Mouse (Mus musculus) skeletal muscle tissue, postnatal 0 days (tissue): ENCODE measurements around the gene Thrsp. TPM values are rescaled to one million over a fixed set of nuclear protein-coding genes. Genes with fewer than 3 reads are reported as not detected.

ENCODE experiments used
- polyA plus RNA-seq: library from polyadenylated mRNA; unstranded; fragments of >200 nt; fragmentation: Nextera tagmentation; extraction: Ambion mirVana; gene quantifications from 2 replicates; pipeline ENCODE4 v1.2.1, GENCODE M21; 2015

Gene Thrsp
- polyA plus RNA-seq: 53.1 and 60.1 TPM in 2 replicates

DNA sequence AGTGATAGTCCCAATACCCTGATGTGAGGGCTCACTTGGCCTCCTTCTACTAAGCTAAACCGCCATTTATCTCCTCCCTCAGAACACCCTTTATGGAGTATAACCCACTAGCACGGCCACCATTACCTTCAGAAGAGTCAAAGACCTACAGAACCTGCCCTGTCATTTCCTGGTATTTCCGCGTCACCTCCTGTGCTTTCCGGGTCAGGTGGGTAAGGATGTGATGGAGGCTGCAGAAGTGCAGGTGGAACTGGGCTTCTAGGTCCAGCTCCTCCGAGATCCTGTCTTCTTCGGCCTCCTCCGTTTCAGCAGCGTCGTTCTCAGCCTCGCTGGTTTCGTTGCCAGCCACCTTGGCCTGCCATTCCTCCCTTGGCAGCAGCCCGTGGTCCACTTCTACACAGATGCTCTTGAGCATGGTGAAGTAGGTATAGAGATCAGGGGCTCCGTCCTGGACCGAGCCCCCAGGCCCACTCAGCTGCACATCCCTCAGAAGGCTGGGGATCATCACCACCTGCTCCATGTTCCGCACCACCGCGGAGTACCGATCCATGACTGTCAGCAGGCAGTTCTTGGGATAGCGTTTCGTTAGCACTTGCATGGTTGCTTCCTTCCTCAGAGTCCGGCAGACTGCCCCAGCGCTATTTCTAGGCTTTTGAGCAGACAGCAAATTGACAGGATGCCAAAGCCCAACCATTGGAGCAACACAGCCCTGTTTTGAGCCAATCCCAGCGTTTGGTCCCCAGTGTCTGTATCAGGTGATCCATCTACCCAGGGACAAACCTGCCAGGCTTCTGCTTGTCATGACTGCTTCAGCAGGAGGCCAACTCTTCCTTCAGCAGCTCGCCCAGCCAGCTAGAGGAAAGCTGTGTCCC, at the start of gene Thrsp:
Thrsp (minus strand) TSS at position 825 of the 872 bp plus-strand sequence.

DNA sequence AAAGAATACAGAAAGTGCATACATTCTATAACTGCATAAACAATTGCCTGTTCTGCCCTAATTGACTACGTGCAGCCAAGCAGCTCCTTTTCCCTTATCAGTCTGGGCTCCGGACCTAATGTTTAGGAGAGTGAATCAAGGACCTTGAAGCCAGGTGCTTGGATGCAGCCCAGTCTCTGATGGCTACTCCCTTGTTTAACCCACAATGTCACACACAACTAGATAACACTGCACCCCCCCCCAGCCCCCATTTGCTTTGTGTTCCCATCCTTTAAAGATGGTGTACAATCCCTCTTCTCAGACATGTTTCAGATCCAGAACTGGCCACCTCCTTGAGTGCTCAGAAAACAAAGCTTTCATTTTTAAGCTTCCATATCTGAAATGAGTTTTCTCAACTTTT, 33.5 kb upstream of the Thrsp start, which contains the start of gene Kctd14:
Kctd14 (plus strand) TSS at position 301 of the 400 bp plus-strand sequence.

GRCm38 (mm10) chr7:97399960-97400715, 17.4 kb downstream of the Thrsp start, which contains the start of gene Ndufc2:
Gene Ndufc2, plus strand, starts transcription at chr7:97400003.

Other genes starting within 250 kb of the Thrsp start
- 0.48 and 0.73 TPM in 2 replicates for gene Usp35, start 85.7 kb downstream of the Thrsp start, polyA plus RNA-seq
- 1.9 TPM in 2 replicates for gene Kctd21, start 85.4 kb downstream of the Thrsp start, polyA plus RNA-seq
- 11.0 and 12.6 TPM in 2 replicates for gene Alg8, start 46.1 kb downstream of the Thrsp start, polyA plus RNA-seq
- gene Ndufc2, start 17.7 kb downstream of the Thrsp start, polyA plus RNA-seq: 663 and 669 TPM in 2 replicates
- gene Kctd14, start 33.6 kb upstream of the Thrsp start, polyA plus RNA-seq: 0.85 and 1.5 TPM in 2 replicates
- 25.2 and 30.7 TPM in 2 replicates for gene Ints4, start 63.2 kb upstream of the Thrsp start, polyA plus RNA-seq
- 170 and 185 TPM in 2 replicates for gene Aamdc, start 161.8 kb upstream of the Thrsp start, polyA plus RNA-seq
- gene Rsf1, start 162.2 kb upstream of the Thrsp start, polyA plus RNA-seq: 10.1 and 10.2 TPM in 2 replicates